Mouse (Mus musculus): Measurements from ENCODE around the gene Pbx3.

Gene Pbx3

GRCm38 (mm10) chr2:34139470-34140158, 233.3 kb downstream of the Pbx3 start:
- no peak for DNase-seq (ENCODE audit: low spot score)

GRCm38 (mm10) chr2:34135316-34135715, 237.6 kb downstream of the Pbx3 start:
- DNase-seq (ENCODE audit: low spot score): no peak

GRCm38 (mm10) chr2:34132751-34133150, 240.2 kb downstream of the Pbx3 start:
- DNase-seq (ENCODE audit: low spot score): no peak

GRCm38 (mm10) chr2:34129674-34130267, 243.2 kb downstream of the Pbx3 start:
- DNase-seq (ENCODE audit: low spot score): no peak

- DNase-seq (ENCODE audit: low spot score): no peak
These were observed 245.1 kb downstream of the Pbx3 start for GRCm38 (mm10) chr2:34127871-34128270.

- no peak for DNase-seq (ENCODE audit: low spot score)
These were observed 249.0 kb downstream of the Pbx3 start for GRCm38 (mm10) chr2:34123896-34124295.
